Mouse (Mus musculus) adrenal gland, postnatal 10 days (tissue): ENCODE measurements around the gene Zfp467. TPM values are rescaled to one million over a fixed set of nuclear protein-coding genes. Genes with fewer than 3 reads are reported as not detected.

ENCODE experiments used
- DNase-seq: peaks from one replicate; pipeline ENCODE4 v3.0.0; 2021; ENCODE audit warnings: mixed read lengths
- long read RNA-seq, 2 experiments: library from polyadenylated mRNA; stranded (forward); transcript quantifications; one replicate each; pipeline ENCODE4 v2.0.0; 2021
- total RNA-seq, 2 experiments: library from RNA; stranded (reverse); gene quantifications; 2 replicates each; pipeline ENCODE4 v1.2.3; 2021

Zfp467 gene
- total RNA-seq: 10 to 100 TPM; 33.2 to 50.2 TPM
- long read RNA-seq, experiment 1, partial matches to known transcripts: 3 of 31 reads
- long read RNA-seq, experiment 1, other reads (novel, unspliced or antisense): 19 of 31 reads
- long read RNA-seq, experiment 2, partial matches to known transcripts: 2 of 34 reads
- long read RNA-seq, experiment 2, other reads (novel, unspliced or antisense): 24 of 34 reads

GRCm38 (mm10) chr6:48445181-48446101 is at the start of gene Zfp467:
Zfp467 (minus strand) TSS chr6:48445825.
- peak; percentile 76 for DNase-seq

- no peak for DNase-seq
These were observed 47.6 kb upstream of the Zfp467 start for GRCm38 (mm10) chr6:48493136-48493730.

GRCm38 (mm10) chr6:48491361-48491760 is 45.7 kb upstream of the Zfp467 start:
- DNase-seq: no peak

GRCm38 (mm10) chr6:48489741-48490140 is 44.1 kb upstream of the Zfp467 start:
- DNase-seq: peak; percentile 42

GRCm38 (mm10) chr6:48487747-48488725 is 42.4 kb upstream of the Zfp467 start:
- DNase-seq: peak; percentile 49

GRCm38 (mm10) chr6:48482501-48482900 is 36.9 kb upstream of the Zfp467 start:
- DNase-seq: no peak

- no peak for DNase-seq
These were observed 32.8 kb upstream of the Zfp467 start for GRCm38 (mm10) chr6:48478446-48478845.

- no peak for DNase-seq
These were observed 25.1 kb upstream of the Zfp467 start for GRCm38 (mm10) chr6:48470739-48471138.

GRCm38 (mm10) chr6:48467490-48467889 is 21.9 kb upstream of the Zfp467 start:
- DNase-seq: no peak

- no peak for DNase-seq
These were observed 21.1 kb upstream of the Zfp467 start for GRCm38 (mm10) chr6:48466715-48467114.

- DNase-seq: no peak
These were observed 19.5 kb upstream of the Zfp467 start for GRCm38 (mm10) chr6:48464966-48465679.

GRCm38 (mm10) chr6:48452771-48453170 is 7.1 kb upstream of the Zfp467 start:
- DNase-seq: peak; percentile 27

- no peak for DNase-seq
These were observed 6.5 kb upstream of the Zfp467 start for GRCm38 (mm10) chr6:48452151-48452550.

GRCm38 (mm10) chr6:48448527-48448926 is 2.9 kb upstream of the Zfp467 start:
- no peak for DNase-seq

GRCm38 (mm10) chr6:48447929-48448328 is 2.3 kb upstream of the Zfp467 start, which contains the start of gene Sspo:
Sspo (plus strand) TSS chr6:48448229.
- no peak for DNase-seq

GRCm38 (mm10) chr6:48446896-48447295 is 1.3 kb upstream of the Zfp467 start:
- no peak for DNase-seq

GRCm38 (mm10) chr6:48446256-48446655 is 631 bp upstream of the Zfp467 start:
- peak; percentile 53 for DNase-seq

GRCm38 (mm10) chr6:48444310-48445180 is 1.1 kb downstream of the Zfp467 start:
- DNase-seq: peak; percentile 92

GRCm38 (mm10) chr6:48443592-48444309 is 1.9 kb downstream of the Zfp467 start:
- peak; percentile 99 for DNase-seq
